Mouse (Mus musculus) lung, postnatal 0 days (tissue): ENCODE measurements around the gene Cryba2. TPM values are rescaled to one million over a fixed set of nuclear protein-coding genes. Genes with fewer than 3 reads are reported as not detected.

Experiments used
- ATAC-seq: fragments of 200-750 bp; cut with Nextera tagmentation; 2 replicates; pipeline ENCODE4 v1.8.0; 2017; ENCODE audit warnings: moderate library complexity
- DNase-seq: peaks from one replicate; pipeline ENCODE4 v3.0.0-alpha.2; 2016; ENCODE audit warnings: low spot score
- H3K27ac ChIP-seq: fragments of 300-500 bp; sonication (generic); 2 replicates; pipeline ENCODE4 v1.5.1; 2014; ENCODE audit warnings: antibody characterized with exemption, mild to moderate bottlenecking, low read length, mixed read lengths
- H3K27me3 ChIP-seq: fragments of 300-500 bp; sonication (generic); replicated peaks from 2 replicates; pipeline ENCODE4 v1.6.1; 2014; ENCODE audit warnings: low read length, mixed read lengths; ENCODE audit not compliant: insufficient read depth
- H3K36me3 ChIP-seq: fragments of 300-500 bp; sonication (generic); 2 replicates; pipeline ENCODE4 v1.6.1; 2014; ENCODE audit warnings: low read length, mixed read lengths; ENCODE audit not compliant: insufficient read depth
- H3K4me1 ChIP-seq: fragments of 300-500 bp; sonication (generic); 2 replicates; pipeline ENCODE4 v1.6.1; 2014; ENCODE audit warnings: antibody characterized with exemption, low read depth, low read length, mixed read lengths; ENCODE audit not compliant: insufficient read depth
- H3K4me2 ChIP-seq: fragments of 300-500 bp; sonication (generic); replicated peaks from 2 replicates; pipeline ENCODE4 v1.6.1; 2014; ENCODE audit warnings: low read depth, mild to moderate bottlenecking, low read length, moderate library complexity, mixed read lengths
- H3K4me3 ChIP-seq: fragments of 300-500 bp; sonication (generic); 2 replicates; pipeline ENCODE4 v1.5.1; 2014; ENCODE audit warnings: low read depth, low read length
- H3K9ac ChIP-seq: fragments of 300-500 bp; sonication (generic); replicated peaks from 2 replicates; pipeline ENCODE4 v1.6.1; 2014; ENCODE audit warnings: low read depth, mild to moderate bottlenecking
- H3K9me3 ChIP-seq: fragments of 300-500 bp; sonication (generic); 2 replicates; pipeline ENCODE4 v1.6.1; 2016; ENCODE audit warnings: low read length, mixed read lengths
- CTCF ChIP-seq: IDR thresholded peaks from 2 replicates; pipeline ENCODE4 v1.5.1; 2016; ENCODE audit warnings: antibody characterized with exemption, mild to moderate bottlenecking
- EP300 ChIP-seq: IDR thresholded peaks from 2 replicates; pipeline ENCODE4 v1.6.1; 2016; ENCODE audit warnings: antibody characterized with exemption, mild to moderate bottlenecking, control low read depth
- WGBS: fragments of 180-500 bp; shearing (Covaris S2); extraction: QIAGEN DNeasy Blood & Tissue Kit; methylation state at CpG from one replicate; pipeline ENCODE4 v1.1.7; 2014; 5-methylcytosine and 5-hydroxymethylcytosine counted together
- polyA plus RNA-seq: library from polyadenylated mRNA; unstranded; fragments of >200 nt; fragmentation: Nextera tagmentation; extraction: Ambion mirVana; gene quantifications from 2 replicates; pipeline ENCODE4 v1.2.1, GENCODE M21; 2015

Gene Cryba2
- polyA plus RNA-seq, 1 experiment from 2014 or later = not detected

- TF ChIP-seq EP300 (no peak), CTCF (no peak)
- no peak for DNase-seq
- Histone ChIP-seq H3K27me3 (peaks cover 74% of the 10 kb centered on the region), H3K36me3 (no peaks in the 10 kb centered on the region), H3K4me1 (peaks cover 11% of the 10 kb centered on the region), H3K27ac (no peak overlapping the region), H3K9ac (no peak overlapping the region), H3K4me2 (peak overlapping the region; percentile 90), H3K4me3 (peak overlapping the region; percentile 48), H3K9me3 (no peaks in the 10 kb centered on the region)
- ATAC-seq = no peak
- 2% methylated on average over 30 of the region's 48 CpGs for WGBS
Observed at GRCm38 (mm10) chr1:74855156-74855555, 37.8 kb downstream of the Cryba2 start.

- H3K4me3 ChIP-seq = peak within 1 kb of the TSS; percentile 48
- H3K4me1 ChIP-seq = peaks cover 11% of the 10 kb centered on the region
- peak; percentile 88 for DNase-seq
- no peak within 1 kb of the TSS for H3K27ac ChIP-seq
- peak; percentile 91 for ATAC-seq
- peaks cover 70% of the 10 kb centered on the region for H3K27me3 ChIP-seq
- no peak within 1 kb of the TSS for H3K9ac ChIP-seq
- no peaks in the 10 kb centered on the region for H3K36me3 ChIP-seq
- peak within 1 kb of the TSS; percentile 90 for H3K4me2 ChIP-seq
- H3K9me3 ChIP-seq = no peaks in the 10 kb centered on the region
- WGBS = 3% methylated on average over 31 of the region's 39 CpGs
- TF ChIP-seq EP300 = no peak
- TF ChIP-seq CTCF = no peak
Observed at GRCm38 (mm10) chr1:74854306-74855056, 38.5 kb downstream of the Cryba2 start, which contains the start of gene Cdk5r2. Gene Cdk5r2 (plus strand): TSS chr1:74854934.

- H3K27me3 ChIP-seq = peaks cover 43% of the 10 kb centered on the region; the same call in 1 of the 2 replicates
- ATAC-seq = no peak
- TF ChIP-seq CTCF (no peak), EP300 (no peak)
Observed at GRCm38 (mm10) chr1:74851001-74851775, 41.8 kb downstream of the Cryba2 start.

GRCm38 (mm10) chr1:74850251-74850650 is 42.7 kb downstream of the Cryba2 start:
- H3K36me3 ChIP-seq = no peaks in the 10 kb centered on the region
- no peak overlapping the region for H3K4me2 ChIP-seq
- peaks cover 3% of the 10 kb centered on the region for H3K4me1 ChIP-seq
- DNase-seq = no peak
- no peak for ATAC-seq
- peaks cover 33% of the 10 kb centered on the region; the same call in 1 of the 2 replicates for H3K27me3 ChIP-seq
- H3K9me3 ChIP-seq = no peaks in the 10 kb centered on the region
- TF ChIP-seq EP300 (no peak), CTCF (no peak)
- no peak overlapping the region for H3K27ac ChIP-seq
- H3K9ac ChIP-seq = no peak overlapping the region
- H3K4me3 ChIP-seq = no peak overlapping the region
- WGBS = 15% methylated on average over 6 of the region's 6 CpGs

More at GRCm38 (mm10) chr1:74851001-74851775, 41.8 kb downstream of the Cryba2 start:
- no peak overlapping the region for H3K9ac ChIP-seq
- no peak for DNase-seq
- H3K36me3 ChIP-seq = no peaks in the 10 kb centered on the region
- no peak overlapping the region for H3K4me2 ChIP-seq
- H3K27ac ChIP-seq = no peak overlapping the region
- peaks cover 11% of the 10 kb centered on the region for H3K4me1 ChIP-seq
- no peaks in the 10 kb centered on the region for H3K9me3 ChIP-seq
- no peak overlapping the region for H3K4me3 ChIP-seq
- WGBS = 10% methylated on average over 6 of the region's 6 CpGs

GRCm38 (mm10) chr1:74848946-74849345 is 44.0 kb downstream of the Cryba2 start:
- TF ChIP-seq EP300 = no peak
- no peak for TF ChIP-seq CTCF
- 51% methylated on average over 5 of the region's 5 CpGs for WGBS

GRCm38 (mm10) chr1:74846341-74846740 is 46.6 kb downstream of the Cryba2 start:
- WGBS = 32% methylated on average over 9 of the region's 9 CpGs
- Histone ChIP-seq H3K4me2 (no peak overlapping the region), H3K4me3 (no peak overlapping the region), H3K4me1 (no peaks in the 10 kb centered on the region), H3K9me3 (no peaks in the 10 kb centered on the region), H3K9ac (no peak overlapping the region), H3K27ac (no peak overlapping the region), H3K27me3 (peaks cover 6% of the 10 kb centered on the region; the same call in 1 of the 2 replicates), H3K36me3 (no peaks in the 10 kb centered on the region)
- no peak for TF ChIP-seq CTCF
- TF ChIP-seq EP300 = no peak
- ATAC-seq (no peak), DNase-seq (no peak)

More at GRCm38 (mm10) chr1:74848946-74849345, 44.0 kb downstream of the Cryba2 start:
- ATAC-seq = no peak
- Histone ChIP-seq H3K9ac (no peak overlapping the region), H3K27ac (no peak overlapping the region), H3K27me3 (peaks cover 20% of the 10 kb centered on the region; the same call in 1 of the 2 replicates), H3K4me1 (no peaks in the 10 kb centered on the region), H3K36me3 (no peaks in the 10 kb centered on the region), H3K9me3 (no peaks in the 10 kb centered on the region), H3K4me3 (no peak overlapping the region), H3K4me2 (no peak overlapping the region)
- DNase-seq = no peak
